Mouse (Mus musculus) spleen, embryonic (tissue): ENCODE results near the gene Cul3.
"Not testable (repeated sequence)": the region's sequence is repeated elsewhere in the genome, so short reads cannot be mapped to it uniquely, and the experiment has no call there.

ENCODE experiments used
- CTCF ChIA-PET: fragments of 350-600 bp; sonication (Branson Sonifier 250); formaldehyde crosslinking; loops from one replicate; lab custom pipeline; 2022; lab: Charles Lee

Cul3 gene

DNA sequence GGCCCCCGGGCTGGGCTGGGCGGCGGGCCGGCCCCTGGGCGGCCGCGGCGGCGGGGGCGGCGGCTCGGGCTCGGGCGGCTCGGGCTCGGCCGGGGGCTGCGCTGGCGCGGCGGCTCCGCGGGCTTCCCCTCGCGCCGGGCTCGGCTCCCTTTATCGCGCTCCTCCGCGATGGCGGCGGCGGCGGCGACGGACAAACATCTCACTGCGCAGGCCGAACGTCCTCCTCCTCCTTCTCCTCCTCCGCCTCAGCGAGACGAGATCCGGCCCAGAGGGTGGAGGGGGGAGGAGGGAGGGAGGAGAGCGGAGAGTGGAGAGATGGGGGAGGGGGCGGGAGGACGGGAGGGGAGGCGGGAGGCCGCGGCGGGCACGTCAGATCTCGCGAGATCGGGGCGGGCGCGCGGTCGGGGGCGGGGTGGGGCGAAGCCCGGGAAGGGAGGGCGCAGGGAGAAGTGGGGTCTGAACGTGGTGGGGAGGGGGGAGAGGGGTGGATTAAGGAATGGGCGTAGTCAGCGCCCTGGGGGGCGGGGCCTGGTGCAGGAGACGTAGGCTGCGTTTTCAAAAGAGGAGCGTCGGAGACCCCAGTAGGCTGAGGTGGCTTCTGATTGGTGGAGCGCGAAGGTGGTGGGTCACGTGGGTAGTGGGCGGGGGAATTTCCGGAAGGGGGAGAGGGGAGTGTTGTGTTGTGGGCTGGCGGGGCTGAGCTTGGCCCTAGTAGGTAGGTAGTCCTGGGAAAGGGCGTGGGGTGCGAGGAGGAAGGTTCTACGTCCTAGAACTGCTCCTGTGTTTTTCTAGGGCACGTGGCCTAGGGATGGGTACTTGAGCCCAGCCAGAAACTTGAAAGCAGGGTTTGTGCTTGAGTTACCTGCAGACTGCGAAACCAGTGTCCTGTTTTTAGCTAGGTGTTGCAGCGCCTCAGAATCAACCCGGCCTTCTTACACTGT lies at the start of gene Cul3:
TSS of gene Cul3 (minus strand) at position 45 of the 941 bp plus-strand sequence.
- CTCF ChIA-PET, result no interaction called here

DNA sequence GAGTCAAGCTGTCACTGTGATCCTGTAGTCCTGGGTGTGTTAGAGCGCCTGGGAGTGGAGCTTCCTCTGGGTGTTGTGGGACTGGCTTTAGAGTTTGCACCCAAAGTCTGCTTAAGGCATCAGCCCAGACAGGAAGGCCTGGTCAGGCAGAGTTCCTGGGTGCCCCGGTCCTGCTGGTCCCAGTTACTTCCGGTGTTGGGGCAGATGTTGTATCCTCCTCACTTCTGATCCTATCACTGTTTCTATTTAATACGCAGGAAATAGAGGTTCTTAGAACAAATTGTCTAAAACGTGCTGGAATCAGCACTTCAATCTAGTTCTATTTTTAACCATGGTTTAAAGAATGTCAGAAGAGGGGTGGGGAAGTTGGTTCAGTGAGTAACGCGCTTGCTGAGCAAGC lies 49.2 kb upstream of the Cul3 start:
- CTCF ChIA-PET, result no interaction called here

DNA sequence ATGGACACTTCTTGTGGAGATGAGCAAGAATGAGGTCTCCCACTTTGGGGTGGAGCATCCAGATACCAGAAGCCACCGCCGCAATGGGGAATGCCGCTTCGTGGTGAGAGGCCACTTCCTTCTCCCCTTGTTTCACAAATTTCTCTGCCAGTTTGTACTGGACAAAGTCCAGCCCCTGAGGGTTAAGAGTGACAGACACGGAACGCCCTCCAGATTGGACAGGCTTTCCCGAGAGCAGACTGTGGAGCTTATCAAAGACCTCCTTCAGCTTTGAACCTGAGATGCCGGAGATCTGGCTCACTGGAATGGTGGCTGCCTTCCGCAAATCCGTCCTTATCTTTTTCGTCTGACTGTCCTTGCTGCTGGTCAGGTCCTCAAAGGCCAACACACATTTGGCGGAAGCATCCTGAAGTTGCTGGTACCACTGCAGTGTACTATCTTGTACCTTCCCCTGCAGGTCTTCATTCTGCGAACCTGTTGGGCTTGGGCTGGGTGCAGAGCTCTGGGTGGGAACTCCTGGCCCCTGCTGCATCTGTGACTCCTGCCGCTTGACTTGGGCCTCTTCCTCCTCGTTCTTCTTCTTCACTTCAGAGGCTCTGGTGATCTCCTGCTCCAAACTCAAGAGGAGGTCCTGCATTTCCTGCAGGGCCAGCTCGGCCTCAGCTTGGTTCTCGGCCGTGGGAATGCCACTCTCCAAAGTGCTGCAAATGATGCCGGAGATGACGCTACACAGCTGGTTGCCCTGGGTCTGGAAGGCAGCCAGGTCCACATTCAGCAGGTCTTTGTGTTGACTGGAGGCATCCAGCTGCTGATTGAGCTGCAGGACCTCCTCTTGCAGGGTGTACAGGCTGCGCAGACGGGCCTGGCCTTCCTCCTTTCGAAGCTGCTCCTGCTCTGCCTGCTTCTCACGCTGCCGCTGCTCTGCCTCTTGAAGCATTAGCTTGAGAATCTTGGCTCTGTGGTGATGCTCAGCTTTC lies 43.6 kb upstream of the Cul3 start:
- CTCF ChIA-PET, result no interaction called here

DNA sequence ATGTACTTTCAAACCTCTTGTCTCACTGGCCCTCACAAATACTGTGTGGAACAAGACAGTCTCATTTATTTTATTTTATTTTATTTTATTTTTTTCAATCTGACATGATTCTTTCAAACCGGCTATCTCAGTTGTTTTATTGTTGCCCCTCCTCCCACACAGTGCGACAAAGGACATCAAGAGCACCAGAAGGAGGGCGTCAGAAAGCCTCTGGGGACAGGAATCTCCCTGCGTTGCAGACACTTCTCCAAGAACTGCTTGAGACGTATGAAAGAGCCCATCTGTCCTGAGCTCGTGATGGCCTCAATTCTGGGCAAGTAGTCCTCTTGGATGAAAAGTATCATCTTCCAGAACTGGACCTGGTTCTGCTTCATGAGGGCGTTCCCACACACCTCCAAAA lies 42.6 kb upstream of the Cul3 start:
- CTCF ChIA-PET, result no interaction called here

DNA sequence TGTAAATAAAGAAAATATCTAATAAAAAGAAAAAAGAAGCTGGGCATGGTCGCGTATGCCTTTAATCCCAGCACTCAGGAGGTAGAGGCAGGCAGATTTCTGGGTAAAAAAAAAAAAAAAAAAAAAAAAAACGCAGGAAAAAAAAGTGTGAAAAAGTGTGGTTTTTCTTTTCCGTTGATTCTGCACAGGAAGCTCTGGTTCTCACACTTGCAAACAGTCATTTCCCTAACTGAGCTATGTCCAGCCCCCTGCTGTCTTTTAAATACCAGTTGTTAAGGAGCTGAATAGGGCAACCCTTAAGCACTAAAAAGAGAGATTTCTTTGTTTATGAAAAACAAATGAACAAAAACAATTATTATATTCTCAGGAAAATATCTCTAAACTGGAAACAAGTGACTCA lies 41.0 kb upstream of the Cul3 start:
- CTCF ChIA-PET, result interaction anchor here (0.6 to 0.9 kb wide), 3 partner anchors 21 to 200 kb away, joined by 3 to 6 read pairs (median 4); no protein-coding TSS in a partner anchor

DNA sequence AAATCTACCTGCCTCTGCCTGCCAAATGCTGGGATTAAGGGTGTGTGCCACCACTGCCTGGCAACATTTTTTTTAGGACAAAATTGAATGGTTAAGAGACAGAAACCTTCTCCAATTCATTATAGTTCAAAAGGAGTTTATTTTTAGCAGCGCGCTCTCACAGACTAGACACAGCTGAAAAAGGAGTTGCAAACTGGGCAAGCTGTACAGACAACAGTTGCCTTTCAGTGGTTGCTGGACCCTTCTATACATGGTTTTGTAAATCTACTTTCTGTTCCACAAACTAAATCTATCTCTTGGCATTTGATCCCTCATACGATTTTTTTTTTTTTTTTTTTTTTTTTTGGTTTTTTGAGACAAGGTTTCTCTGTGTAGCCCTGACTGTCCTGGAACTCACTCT lies 31.7 kb upstream of the Cul3 start:
- CTCF ChIA-PET, result no interaction called here

DNA sequence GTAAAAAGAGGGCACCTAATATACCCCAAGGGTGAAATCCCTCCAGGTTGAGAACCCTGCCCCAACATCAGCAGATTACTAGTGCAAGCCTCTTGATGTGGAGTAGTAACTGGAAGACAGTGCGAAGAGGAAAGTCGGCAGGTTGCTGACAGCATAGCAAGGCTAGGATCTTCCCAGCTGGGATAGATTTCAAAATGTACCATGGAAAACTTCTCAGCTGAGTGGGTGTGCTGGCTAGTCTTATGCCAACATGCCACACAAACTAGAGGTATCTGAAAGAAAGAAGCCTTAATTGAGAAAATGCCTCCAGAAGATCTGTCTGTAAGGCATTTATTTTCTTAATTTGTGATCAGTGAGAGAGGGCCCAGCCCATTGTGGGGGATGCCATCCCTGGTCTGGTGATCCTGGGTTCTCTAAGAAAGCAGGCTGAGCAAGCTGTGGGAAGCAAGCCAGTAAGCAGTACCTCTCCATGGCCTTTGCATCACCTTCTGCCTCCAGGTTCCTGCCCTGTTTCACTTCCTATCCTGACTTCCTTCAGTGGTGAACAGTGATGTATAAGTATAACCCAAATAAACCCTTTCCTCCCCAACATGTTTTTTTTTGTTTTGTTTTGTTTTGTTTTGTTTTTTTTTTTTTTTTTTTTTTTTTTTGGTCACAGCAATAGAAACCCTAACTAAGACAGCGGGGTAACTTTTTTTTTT lies 31.1 kb upstream of the Cul3 start:
- CTCF ChIA-PET, result no interaction called here

GRCm38 (mm10) chr1:80363486-80363885 lies 23.2 kb upstream of the Cul3 start:
- CTCF ChIA-PET, result no interaction called here

DNA sequence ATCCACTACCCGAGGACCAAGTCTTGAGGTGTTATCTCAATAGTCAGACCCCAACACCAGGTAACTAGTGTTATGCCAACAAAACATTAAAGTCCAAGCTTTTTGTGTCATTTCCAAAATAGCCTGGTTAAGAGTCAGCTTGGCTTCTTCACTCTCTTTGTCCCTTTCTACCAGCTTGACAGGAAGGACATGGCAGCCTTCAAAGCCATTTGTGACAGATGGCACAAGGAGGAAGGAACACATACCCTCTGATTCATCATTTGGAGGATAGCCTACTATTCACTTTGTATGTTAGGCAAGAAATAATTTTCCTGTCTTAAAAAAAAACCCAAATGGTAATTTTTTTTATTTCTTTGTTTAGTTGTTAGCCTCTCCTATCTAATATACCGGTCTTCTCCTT lies 22.7 kb upstream of the Cul3 start:
- CTCF ChIA-PET, result no interaction called here

DNA sequence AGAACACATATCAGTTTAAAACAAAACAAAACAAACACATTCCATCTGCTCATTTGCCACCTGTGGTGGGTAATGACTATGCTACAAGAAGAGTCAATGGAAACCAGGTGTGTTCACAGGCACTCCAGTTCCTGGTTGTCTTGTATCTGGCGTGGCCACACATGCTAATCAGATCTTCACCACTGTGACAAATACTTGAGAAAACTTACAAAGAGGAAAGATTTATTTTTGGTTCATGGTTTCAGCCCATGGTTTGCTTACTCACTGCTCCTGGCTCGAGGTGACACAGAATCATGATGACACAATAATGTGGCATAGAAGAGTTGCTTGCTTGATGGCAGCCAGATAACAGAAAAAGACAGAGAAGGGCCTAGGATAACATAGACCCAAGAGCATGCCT lies 22.1 kb upstream of the Cul3 start:
- CTCF ChIA-PET, result no interaction called here

DNA sequence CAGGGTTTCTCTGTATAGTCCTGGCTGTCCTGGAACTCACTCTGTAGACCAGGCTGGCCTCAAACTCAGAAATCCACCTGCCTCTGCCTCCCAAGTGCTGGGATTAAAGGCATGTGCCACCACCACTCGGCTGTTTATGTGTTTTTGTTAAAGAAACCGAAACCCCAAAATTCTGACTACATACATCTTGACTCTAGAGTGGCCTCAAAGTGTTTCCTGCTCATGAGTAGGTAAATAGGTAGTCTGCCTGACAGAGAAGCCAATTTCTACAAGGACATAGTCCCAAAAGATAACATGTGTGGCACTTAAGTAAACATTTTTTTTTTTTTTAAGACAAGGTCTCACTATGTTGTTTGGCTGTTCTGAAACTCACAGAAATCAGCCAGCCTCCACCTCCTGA lies 21.5 kb upstream of the Cul3 start:
- CTCF ChIA-PET, result not testable (repeated sequence)

DNA sequence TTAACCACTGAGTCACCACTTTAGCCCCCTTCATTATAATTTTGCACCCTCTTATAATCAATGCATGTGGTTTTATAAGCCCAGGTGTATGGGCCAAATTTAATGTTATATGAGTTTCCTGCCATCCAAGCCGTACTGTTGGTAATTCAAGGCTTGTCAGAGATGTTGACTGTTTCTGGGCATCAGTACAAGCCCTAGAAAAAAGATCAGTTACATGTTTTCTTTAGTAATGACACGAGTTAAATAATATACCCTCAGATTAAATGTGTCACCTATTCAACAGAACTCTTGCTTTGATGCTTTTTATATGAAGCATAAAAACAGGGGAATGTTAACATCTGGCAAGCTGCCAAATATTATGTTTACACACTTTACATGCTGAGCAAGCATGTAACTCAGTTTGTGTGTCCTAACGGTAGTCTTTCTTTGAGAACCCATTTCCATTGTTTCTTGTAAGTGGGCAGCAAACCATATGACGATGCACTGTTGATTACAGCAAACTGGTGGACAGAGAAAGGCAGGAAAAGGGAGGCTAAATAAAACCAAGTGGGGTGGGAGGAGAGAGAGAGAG lies 19.8 kb upstream of the Cul3 start:
- CTCF ChIA-PET, result interaction anchor here (0.6 kb wide), 1 partner anchor 21 kb away, joined by 3 read pairs; no protein-coding TSS in a partner anchor

GRCm38 (mm10) chr1:80340061-80340435 lies 232 bp downstream of the Cul3 start:
- CTCF ChIA-PET, result no interaction called here

DNA sequence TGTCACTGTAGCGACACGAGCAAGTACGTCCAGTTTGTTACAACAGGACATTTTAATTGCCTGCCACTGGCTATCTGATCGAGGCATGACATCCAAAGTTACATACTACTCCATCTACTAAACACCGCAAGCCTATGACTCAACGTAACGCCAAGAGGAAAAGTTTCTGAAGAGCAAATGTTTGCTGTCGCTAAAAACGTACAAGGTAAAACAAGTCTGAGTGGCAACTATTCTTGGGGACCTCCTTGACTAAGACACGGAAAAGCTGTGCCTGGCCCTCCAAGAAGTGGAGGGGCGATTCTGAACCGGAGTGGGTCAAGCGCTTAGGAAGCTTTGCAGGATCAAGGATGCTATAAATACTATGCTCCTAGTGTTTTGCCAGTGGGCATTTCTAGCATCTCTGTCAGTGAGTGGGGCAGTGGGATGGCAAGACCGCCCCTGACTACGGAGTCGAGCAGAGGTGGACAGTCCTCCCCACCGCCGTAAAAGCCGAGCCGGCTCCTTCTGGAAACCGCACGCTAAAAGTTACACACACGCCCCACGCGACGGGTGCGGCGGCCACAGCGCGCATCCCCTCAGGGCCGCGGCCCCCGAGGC lies 757 bp downstream of the Cul3 start:
- CTCF ChIA-PET, result no interaction called here

DNA sequence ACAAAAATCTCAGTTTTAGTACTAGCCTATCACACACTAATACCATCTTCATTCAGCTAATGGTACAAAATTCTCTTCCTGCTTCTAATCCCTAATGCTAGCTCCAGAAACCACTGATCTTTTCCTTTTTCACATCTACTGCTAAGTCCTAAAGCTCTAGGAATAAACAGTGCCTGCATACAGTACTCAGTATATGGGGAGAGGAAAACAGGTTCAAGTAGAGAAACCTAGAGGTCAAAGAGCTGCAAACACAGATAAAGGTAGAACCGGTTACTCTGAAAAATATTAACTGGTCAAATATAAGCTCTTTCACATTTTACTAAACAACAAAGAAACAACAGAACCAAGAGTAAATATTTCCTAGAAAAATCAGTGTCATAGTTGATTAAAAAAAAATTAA lies 1.9 kb downstream of the Cul3 start:
- CTCF ChIA-PET, result interaction anchor here (0.6 kb wide), 2 partner anchors 71 to 315 kb away, joined by 3 to 4 read pairs; no protein-coding TSS in a partner anchor

GRCm38 (mm10) chr1:80335726-80336368 lies 4.4 kb downstream of the Cul3 start:
- CTCF ChIA-PET, result no interaction called here

DNA sequence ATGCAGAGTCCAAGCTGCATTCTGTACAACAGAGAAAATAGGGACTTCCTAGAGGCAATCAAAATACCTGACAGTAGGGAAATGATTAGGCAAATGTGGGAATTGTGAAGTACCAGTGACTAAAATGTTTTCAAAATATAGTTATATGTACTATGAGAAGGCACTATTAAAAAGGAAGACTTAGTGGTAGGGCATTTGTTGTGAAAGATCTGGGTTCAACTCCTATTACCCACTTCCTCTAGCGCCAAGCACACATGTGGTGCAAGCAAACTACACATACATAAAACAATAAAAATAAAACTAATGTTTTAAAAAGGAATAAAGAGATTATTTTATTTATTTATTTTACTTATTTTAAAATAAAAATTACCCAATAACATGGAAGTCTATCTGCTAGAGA lies 5.2 kb downstream of the Cul3 start:
- CTCF ChIA-PET, result no interaction called here

- CTCF ChIA-PET, result no interaction called here
Measured at GRCm38 (mm10) chr1:80330970-80331369, 9.3 kb downstream of the Cul3 start.

GRCm38 (mm10) chr1:80325761-80326160 lies 14.5 kb downstream of the Cul3 start:
- CTCF ChIA-PET, result interaction anchor here (0.7 kb wide), 1 partner anchor 36 kb away, joined by 3 read pairs; no protein-coding TSS in a partner anchor

GRCm38 (mm10) chr1:80324370-80324769 lies 15.9 kb downstream of the Cul3 start:
- CTCF ChIA-PET, result interaction anchor here (0.7 kb wide), 1 partner anchor 129 kb away, joined by 7 read pairs; no protein-coding TSS in a partner anchor
